Comparison of ENCODE assay signal across 8 mouse cellular contexts in genomic region chr15:102331610-102332015, GRCm38 (mm10). TPM values are rescaled to one million over a fixed set of nuclear protein-coding genes. Genes with fewer than 3 reads are reported as not detected.
DNase-seq lines count a peak whose midpoint lies in the region; ATAC-seq and TF ChIP-seq lines count a peak whose summit lies in the region.

Myg1 (plus strand) TSS chr15:102331709.

- peak; percentile 94 for ATAC-seq in erythroblast, adult 5-6 weeks (replicated peaks; ENCODE audit: low FRiP score, poor library complexity, severe bottlenecking)
- ATAC-seq in kidney, embryonic 15.5 days (replicated peaks; ENCODE audit: low FRiP score): peak; percentile 92
- ATAC-seq in monocyte, adult 5-6 weeks (replicated peaks; ENCODE audit: insufficient number of reproducible peaks, low FRiP score, low TSS enrichment, poor library complexity, severe bottlenecking): peak; percentile 97

- DNase-seq in CD4-positive helper T cell, adult 2 months (ENCODE audit: low read depth, low spot score): peak; percentile 90
- DNase-seq in brain, adult 2 months (ENCODE audit: low read depth, low spot score): peak; percentile 94
- DNase-seq in heart, embryonic 10.5 days (ENCODE audit: low spot score): peak; percentile 95
- peak; percentile 76 for DNase-seq in liver, adult 2 months (ENCODE audit: extremely low read depth, low read depth, low spot score)
- peak; percentile 84 to 88 for DNase-seq in spleen, postnatal 36 days (ENCODE audit: low spot score in 2 of 2)

- no peaks in the 10 kb centered on the region for H3K79me2 ChIP-seq in liver, adult 2 months (ENCODE audit: control insufficient read depth, insufficient read depth, low read length)

- H3K9ac ChIP-seq in kidney, embryonic 15.5 days: peak within 1 kb of the TSS; percentile 77
- H3K9ac ChIP-seq in liver, adult 2 months (ENCODE audit: low read depth, low read length): peak within 1 kb of the TSS; percentile 53

- H3K4me1 ChIP-seq in heart, embryonic 10.5 days: peaks cover 27% of the 10 kb centered on the region
- H3K4me1 ChIP-seq in kidney, embryonic 15.5 days: peaks cover 36% of the 10 kb centered on the region
- H3K4me1 ChIP-seq in liver, adult 2 months (ENCODE audit: control insufficient read depth, insufficient read depth, low read length): peaks cover 5% of the 10 kb centered on the region

- peaks cover 62% of the 10 kb centered on the region for H3K36me3 ChIP-seq in heart, embryonic 10.5 days
- H3K36me3 ChIP-seq in kidney, embryonic 15.5 days: peaks cover 77% of the 10 kb centered on the region
- peaks cover 3% of the 10 kb centered on the region; the same call in 1 of the 2 replicates for H3K36me3 ChIP-seq in liver, adult 2 months (ENCODE audit: control insufficient read depth, insufficient read depth, low read length)

- peak within 1 kb of the TSS; percentile 86 for H3K4me2 ChIP-seq in kidney, embryonic 15.5 days

- under 1% methylated on average over 30 of the region's 30 CpGs for WGBS in heart, embryonic 10.5 days
- under 1% methylated on average over 30 of the region's 30 CpGs for WGBS in kidney, embryonic 15.5 days
- WGBS in liver, adult 2 months: under 1% methylated on average over 30 of the region's 30 CpGs

- TF ChIP-seq POLR2A in liver, adult 2 months (IDR thresholded peaks at IDR 0.05; ENCODE audit: extremely low read depth, insufficient read depth, low read length): no peak

- no peaks in the 10 kb centered on the region for H3K27me3 ChIP-seq in heart, embryonic 10.5 days (ENCODE audit: insufficient read depth, poor library complexity, severe bottlenecking)
- no peaks in the 10 kb centered on the region for H3K27me3 ChIP-seq in kidney, embryonic 15.5 days
- no peaks in the 10 kb centered on the region for H3K27me3 ChIP-seq in liver, adult 2 months (ENCODE audit: control insufficient read depth, insufficient read depth, low read length)

- TF ChIP-seq CTCF in liver, adult 2 months (IDR thresholded peaks at IDR 0.05; ENCODE audit: low read depth, low read length): no peak

- peak within 1 kb of the TSS; percentile 79 for H3K4me3 ChIP-seq in heart, embryonic 10.5 days
- H3K4me3 ChIP-seq in kidney, embryonic 15.5 days (replicated peaks): peak within 1 kb of the TSS; percentile 91
- peak within 1 kb of the TSS; percentile 62 for H3K4me3 ChIP-seq in liver, adult 2 months (ENCODE audit: insufficient read depth, low read depth, low read length)

- no peaks in the 10 kb centered on the region for H3K9me3 ChIP-seq in heart, embryonic 10.5 days
- H3K9me3 ChIP-seq in kidney, embryonic 15.5 days (replicated peaks): no peaks in the 10 kb centered on the region

- H3K27ac ChIP-seq in heart, embryonic 10.5 days: peak within 1 kb of the TSS; percentile 86
- peak within 1 kb of the TSS; percentile 91 for H3K27ac ChIP-seq in kidney, embryonic 15.5 days
- peak within 1 kb of the TSS; percentile 10; the same call in 1 of the 2 replicates for H3K27ac ChIP-seq in liver, adult 2 months (replicated peaks; ENCODE audit: insufficient read depth, low read depth, low read length)

RNA-seq across cellular contexts. Expression of gene Myg1, which starts in this region (rescaled TPM):
- 9.4 and 10.0 TPM in 2 replicates for total RNA-seq in erythroblast, adult 5-6 weeks (2015; ENCODE audit: low replicate concordance)
- 14.3 and 14.9 TPM in 2 replicates for total RNA-seq in erythroblast, adult 5-6 weeks (2017; ENCODE audit: low replicate concordance)
- 80.5 and 94.3 TPM in 2 replicates for polyA plus RNA-seq in heart, embryonic 10.5 days (2016; fragmentation: Nextera tagmentation; extraction: Ambion mirVana)
- 106 and 122 TPM in 2 replicates for polyA plus RNA-seq in kidney, embryonic 15.5 days (2015; fragmentation: Nextera tagmentation; extraction: Ambion mirVana)
- total RNA-seq in liver, adult 2 months (2014; rRNA removed): 25.5 and 27.6 TPM in 2 replicates
- 32.0 and 32.3 TPM in 2 replicates for polyA plus RNA-seq in liver, adult 2 months (2012; rRNA removed)
- 20.0 to 37.9 TPM (median 27.2 TPM) in 3 replicates for total RNA-seq in monocyte, adult 5-6 weeks (2017)

Comparison
In these comparisons a context has a peak if more than half of its experiments do, and no peak if none do; other contexts are left out.
1. Peak in every context shown above with its lines: DNase-seq, ATAC-seq, H3K4me3 ChIP-seq and H3K27ac ChIP-seq.
2. H3K27ac ChIP-seq: peak in every context shown above with its lines; median percentile 91 in kidney, embryonic 15.5 days; 86 in heart, embryonic 10.5 days; 10 in liver, adult 2 months.